In genomic region chr6:137170646-137171045, GRCm38 (mm10) we compare ENCODE assay signal across 12 mouse cellular contexts. TPM values are rescaled to one million over a fixed set of nuclear protein-coding genes. Genes with fewer than 3 reads are reported as not detected.
"Had no signal": no experiment of that assay in that cellular context is flagged by ENCODE, and none has a peak within 500 bp of the region (broad histone marks: within the 10 kb centered on the region; RNA-seq: fewer than 3 reads in every experiment).

No protein-coding gene starts in this region.

- H3K27me3 ChIP-seq: intestine, embryonic 15.5 days had no signal

- H3K4me1 ChIP-seq: intestine, embryonic 15.5 days had no signal

- ATAC-seq: intestine, embryonic 15.5 days had no signal

- H3K9ac ChIP-seq: intestine, embryonic 15.5 days; limb, embryonic 13.5 days; liver, embryonic 14.5 days; midbrain, embryonic 12.5 days had no signal

- H3K36me3 ChIP-seq: intestine, embryonic 15.5 days; limb, embryonic 13.5 days; midbrain, embryonic 12.5 days had no signal

- H3K4me2 ChIP-seq: intestine, embryonic 15.5 days; limb, embryonic 13.5 days; midbrain, embryonic 12.5 days had no signal

- H3K27ac ChIP-seq: intestine, embryonic 15.5 days; limb, embryonic 13.5 days; liver, embryonic 14.5 days; macrophage; midbrain, embryonic 12.5 days had no signal

- H3K4me3 ChIP-seq: intestine, embryonic 15.5 days; layer of hippocampus, adult 2 months; limb, embryonic 13.5 days; megakaryocyte, embryonic 14.5 days; midbrain, embryonic 12.5 days had no signal

- H3K9me3 ChIP-seq: intestine, embryonic 15.5 days; limb, embryonic 13.5 days; megakaryocyte, embryonic 14.5 days; midbrain, embryonic 12.5 days had no signal

- DNase-seq: kidney, adult 18-20 months; kidney, postnatal 36 days; left cerebral cortex, postnatal 4 days; right cerebral cortex, postnatal 25 days; thymus, postnatal 36 days had no signal

RNA-seq across cellular contexts. Expression of gene Rerg, which starts 0.3 kb away (rescaled TPM):
- polyA plus RNA-seq: macrophage had no signal
